Mouse (Mus musculus) kidney, adult 18-20 months (tissue): ENCODE measurements around the gene Fbxo39.

ENCODE experiments used
- DNase-seq: peaks from one replicate; pipeline ENCODE4 v3.0.0; 2021

The Fbxo39 gene

GRCm38 (mm10) chr11:72363523-72364240 lies 49.4 kb downstream of the Fbxo39 start:
- DNase-seq, result no peak

DNA sequence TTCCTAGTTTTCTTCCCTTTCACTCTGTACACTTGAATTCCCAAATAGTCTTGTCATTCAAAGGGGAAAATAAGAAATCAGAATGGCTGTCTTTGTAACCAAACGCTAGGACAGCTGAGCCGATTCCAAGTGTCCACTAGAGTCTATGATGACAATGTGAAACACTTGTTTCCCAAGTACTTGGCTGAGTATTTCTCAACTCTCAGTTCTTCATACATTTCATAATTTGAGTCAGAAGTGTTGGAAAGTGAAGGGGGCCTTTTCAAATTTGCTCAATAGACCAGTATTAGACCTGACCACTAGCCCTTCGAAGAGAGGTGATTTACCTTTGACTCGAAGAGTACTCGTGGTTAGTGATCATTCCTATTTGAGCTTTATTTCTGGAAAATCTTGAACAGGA lies 50.3 kb downstream of the Fbxo39 start:
- DNase-seq, result no peak

DNA sequence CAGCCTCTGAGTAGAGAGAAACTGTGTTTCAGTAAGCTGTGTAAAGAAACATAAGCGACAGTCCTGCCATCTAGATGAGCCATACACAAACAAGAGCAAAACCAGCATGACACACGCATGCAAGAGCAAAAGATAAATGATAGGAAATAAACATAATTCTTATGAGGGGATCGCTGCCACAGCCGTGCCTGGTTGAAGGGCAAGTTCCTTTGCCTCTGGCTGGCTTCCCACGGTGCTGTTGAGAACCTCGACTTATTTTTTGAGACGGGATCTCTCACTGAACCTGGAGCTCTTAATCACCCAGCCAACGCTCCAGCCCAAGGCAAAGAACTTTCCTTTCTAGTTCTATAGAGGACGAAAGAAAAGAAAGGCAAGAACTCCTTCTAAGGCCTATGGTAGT lies 51.9 kb downstream of the Fbxo39 start:
- DNase-seq, result no peak

GRCm38 (mm10) chr11:72367934-72368674 lies 53.9 kb downstream of the Fbxo39 start:
- DNase-seq, result no peak
